Comparison of ENCODE assay signal across 10 mouse cellular contexts in genomic region chr2:73526691-73527090, GRCm38 (mm10). TPM values are rescaled to one million over a fixed set of nuclear protein-coding genes. Genes with fewer than 3 reads are reported as not detected.
DNase-seq lines count a peak whose midpoint lies in the region; ATAC-seq lines count a peak whose summit lies in the region.
"Had no signal": no experiment of that assay in that cellular context is flagged by ENCODE, and none has a peak within 500 bp of the region (broad histone marks: within the 10 kb centered on the region; RNA-seq: fewer than 3 reads in every experiment).

No protein-coding gene starts in this region.

- H3K27me3 ChIP-seq in heart, embryonic 15.5 days: no peaks in the 10 kb centered on the region

- ATAC-seq in common myeloid progenitor, adult 5-6 weeks (replicated peaks; ENCODE audit: low read depth, poor library complexity, severe bottlenecking): peak; percentile 50
- no peak for ATAC-seq in heart, embryonic 15.5 days (replicated peaks; ENCODE audit: insufficient number of reproducible peaks, insufficient read depth, low FRiP score, low read depth)
- ATAC-seq: forebrain, embryonic 13.5 days had no signal

- no peaks in the 10 kb centered on the region for H3K36me3 ChIP-seq in heart, embryonic 15.5 days

- H3K4me1 ChIP-seq in heart, embryonic 15.5 days (replicated peaks): peaks cover 26% of the 10 kb centered on the region

- no peak overlapping the region for H3K9ac ChIP-seq in heart, embryonic 15.5 days
- H3K9ac ChIP-seq: forebrain, embryonic 13.5 days had no signal

- H3K4me2 ChIP-seq in heart, embryonic 15.5 days: no peak overlapping the region; the same call in 1 of the 2 replicates
- H3K4me2 ChIP-seq: forebrain, embryonic 13.5 days had no signal

- H3K27ac ChIP-seq in heart, embryonic 15.5 days: 0 out of 2 replicates have a peak overlapping the region, but pooled peaks have one; percentile 0
- H3K27ac ChIP-seq: forebrain, embryonic 13.5 days had no signal

- peak; percentile 53 to 80 for DNase-seq in adrenal gland, adult (ENCODE audit: inconsistent age in 2 of 2, low spot score in 1 of 2)
- no peak for DNase-seq in adrenal gland, adult 8-10 months
- peak; percentile 53 for DNase-seq in lung, postnatal 25 days (ENCODE audit: low spot score)
- DNase-seq in urinary bladder, postnatal 4 days (ENCODE audit: low spot score in 2 of 2): no peak
- no peak for DNase-seq in cerebellum, adult 9-10 months
- no peak for DNase-seq in right cerebral cortex, postnatal 14 days
- DNase-seq: thymus, adult 18-20 months had no signal

- no peak overlapping the region for H3K4me3 ChIP-seq in heart, embryonic 15.5 days
- H3K4me3 ChIP-seq: forebrain, embryonic 13.5 days had no signal

- 66% methylated on average over 9 of the region's 9 CpGs for WGBS in heart, embryonic 15.5 days

- H3K9me3 ChIP-seq in heart, embryonic 15.5 days (replicated peaks): no peaks in the 10 kb centered on the region
- H3K9me3 ChIP-seq: forebrain, embryonic 13.5 days had no signal

RNA-seq across cellular contexts. Expression of gene Wipf1, which starts 2.8 kb away (rescaled TPM):
- 10 to 100 TPM; 14.3 to 30.5 (median 19.8) TPM for total RNA-seq in adrenal gland, adult 8-10 months (2022)
- 13.2 and 22.9 TPM in 2 replicates for total RNA-seq in common myeloid progenitor, adult 5-6 weeks (2017)
- 5.1 and 7.6 TPM in 2 replicates for polyA plus RNA-seq in heart, embryonic 15.5 days (2015; fragmentation: Nextera tagmentation; extraction: Ambion mirVana)

RNA-seq across cellular contexts. Expression of gene Chrna1, which starts 53.4 kb away (rescaled TPM):
- under 1 TPM in 3 of 4 experiments, not detected in 1; 0.05 to 0.09 (median 0.06) TPM for total RNA-seq in adrenal gland, adult 8-10 months (2022)
- total RNA-seq in common myeloid progenitor, adult 5-6 weeks (2017): not detected in 2 replicates
- polyA plus RNA-seq in heart, embryonic 15.5 days (2015; fragmentation: Nextera tagmentation; extraction: Ambion mirVana): 0.09 and 0.28 TPM in 2 replicates

Comparison
In these comparisons a context has a peak if more than half of its experiments do, and no peak if none do; other contexts are left out.
1. DNase-seq: peak in adrenal gland, adult (2 of 2) and lung, postnatal 25 days (single experiment); none in adrenal gland, adult 8-10 months (single experiment), urinary bladder, postnatal 4 days (0 of 2), cerebellum, adult 9-10 months (single experiment) and right cerebral cortex, postnatal 14 days (single experiment).